Mouse (Mus musculus) cerebellum, adult 8-10 months (tissue): ENCODE data around the gene Sh3d21.

Experiments used
- DNase-seq: peaks from one replicate; pipeline ENCODE4 v3.0.0; 2022

Gene Sh3d21

DNA sequence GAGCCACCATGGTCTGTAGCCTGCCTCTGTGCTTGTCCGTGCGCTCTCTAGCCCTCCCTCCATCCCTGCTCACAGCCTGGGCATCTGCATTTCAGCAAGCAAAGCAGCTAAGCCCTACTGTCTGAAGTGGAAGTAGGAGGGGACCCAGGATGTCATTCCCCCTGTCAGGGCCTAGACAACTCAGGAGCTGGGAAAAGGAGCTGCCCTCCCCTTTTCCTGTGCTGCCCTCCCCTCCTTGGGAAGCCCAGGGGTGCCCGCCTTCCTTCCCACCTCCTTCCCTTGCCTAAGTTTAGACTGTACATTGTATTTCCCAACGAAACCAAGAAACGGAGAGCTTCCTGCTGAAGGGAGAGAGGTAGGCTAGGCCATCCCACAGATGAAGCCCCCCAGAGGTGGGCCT lies 22.3 kb downstream of the Sh3d21 start:
- no peak for DNase-seq

DNA sequence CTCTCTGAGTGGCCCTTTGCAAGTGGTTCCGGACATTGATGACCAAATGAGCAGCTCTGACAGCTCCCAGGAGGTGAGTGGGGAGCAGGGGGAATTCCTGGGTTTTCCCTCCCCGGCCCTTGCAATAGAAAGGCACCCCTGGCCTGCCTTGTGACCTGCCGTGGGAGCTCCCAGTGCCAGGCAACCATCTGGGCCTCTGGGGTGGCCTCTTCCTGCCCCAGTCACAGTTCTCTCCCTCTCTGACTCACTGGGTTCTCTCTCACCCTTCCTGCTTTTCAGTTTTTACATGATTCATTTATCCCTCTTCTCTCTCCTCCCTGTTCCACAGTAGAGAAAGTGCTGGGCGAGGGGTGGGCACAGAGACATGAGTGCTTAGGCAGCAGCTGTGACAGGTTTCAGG lies 25.5 kb downstream of the Sh3d21 start:
- DNase-seq = no peak

DNA sequence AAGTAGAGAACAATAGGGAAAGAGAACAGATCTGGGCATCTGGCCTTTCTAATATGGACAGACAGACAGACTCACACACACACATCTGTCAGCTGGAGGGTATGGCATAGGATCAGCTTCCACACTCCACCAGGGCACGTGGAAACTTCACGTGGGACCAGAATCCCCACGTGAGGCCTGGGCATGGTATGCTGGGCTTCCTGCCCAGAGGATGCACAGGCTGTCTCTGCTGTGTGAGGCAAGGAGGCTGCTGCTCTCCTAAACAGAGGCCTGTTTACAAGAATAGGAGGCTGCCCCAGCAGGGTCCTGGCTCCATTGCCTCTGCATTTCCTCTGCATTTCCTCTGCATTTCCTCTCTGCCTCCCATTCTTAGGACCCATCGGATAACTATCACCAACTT lies 28.7 kb downstream of the Sh3d21 start:
- no peak for DNase-seq

DNA sequence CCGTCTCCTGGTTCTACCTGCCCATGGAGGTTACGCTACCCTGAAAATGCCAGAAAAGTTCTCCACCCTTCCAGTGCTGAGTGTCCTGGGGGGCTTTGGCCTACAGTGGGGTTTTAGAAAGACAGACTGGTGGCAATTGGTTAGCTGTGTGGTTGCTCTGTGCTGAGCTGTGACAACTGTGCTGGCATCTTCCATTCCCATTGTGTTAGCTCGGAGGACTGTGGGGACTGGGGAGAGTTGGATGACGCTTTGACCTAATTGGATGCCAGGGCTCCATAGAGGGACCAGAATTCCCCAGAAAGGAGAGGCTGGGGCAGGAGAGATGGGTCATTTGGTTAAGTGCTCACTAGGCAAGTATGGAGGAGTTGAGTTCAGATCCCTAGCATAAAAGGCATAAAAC lies 29.1 kb downstream of the Sh3d21 start:
- no peak for DNase-seq

DNA sequence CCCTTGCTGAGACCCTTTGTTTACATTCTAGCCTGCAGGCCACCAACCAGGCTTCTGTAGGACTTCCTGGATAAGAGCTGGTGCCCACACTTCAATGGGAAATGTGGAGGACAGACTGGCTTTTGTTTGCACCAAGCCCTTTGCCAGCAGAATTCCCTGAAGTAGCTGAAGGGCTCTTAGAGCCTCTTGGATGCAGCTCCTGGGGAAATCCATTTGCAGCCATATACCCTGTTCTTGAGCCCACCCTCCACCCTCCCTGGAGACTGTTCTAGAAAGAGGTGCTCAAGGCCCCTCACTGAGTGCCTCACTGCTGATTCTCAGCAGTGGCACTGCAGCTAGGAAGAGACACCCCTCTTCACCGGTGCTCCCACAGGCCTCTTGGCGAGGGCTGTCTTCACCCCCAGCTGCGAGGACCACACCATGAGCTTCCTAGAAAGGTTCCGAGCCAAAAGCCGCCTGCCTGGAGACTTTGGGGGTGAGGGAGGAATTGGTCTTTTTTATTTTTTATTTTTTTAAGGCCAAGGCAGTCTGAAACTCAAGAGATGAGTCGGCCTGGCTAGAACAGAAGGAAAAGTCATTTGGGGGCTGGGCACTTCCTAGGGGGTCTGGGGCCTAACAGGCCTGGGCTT lies 30.5 kb downstream of the Sh3d21 start:
- DNase-seq = no peak

DNA sequence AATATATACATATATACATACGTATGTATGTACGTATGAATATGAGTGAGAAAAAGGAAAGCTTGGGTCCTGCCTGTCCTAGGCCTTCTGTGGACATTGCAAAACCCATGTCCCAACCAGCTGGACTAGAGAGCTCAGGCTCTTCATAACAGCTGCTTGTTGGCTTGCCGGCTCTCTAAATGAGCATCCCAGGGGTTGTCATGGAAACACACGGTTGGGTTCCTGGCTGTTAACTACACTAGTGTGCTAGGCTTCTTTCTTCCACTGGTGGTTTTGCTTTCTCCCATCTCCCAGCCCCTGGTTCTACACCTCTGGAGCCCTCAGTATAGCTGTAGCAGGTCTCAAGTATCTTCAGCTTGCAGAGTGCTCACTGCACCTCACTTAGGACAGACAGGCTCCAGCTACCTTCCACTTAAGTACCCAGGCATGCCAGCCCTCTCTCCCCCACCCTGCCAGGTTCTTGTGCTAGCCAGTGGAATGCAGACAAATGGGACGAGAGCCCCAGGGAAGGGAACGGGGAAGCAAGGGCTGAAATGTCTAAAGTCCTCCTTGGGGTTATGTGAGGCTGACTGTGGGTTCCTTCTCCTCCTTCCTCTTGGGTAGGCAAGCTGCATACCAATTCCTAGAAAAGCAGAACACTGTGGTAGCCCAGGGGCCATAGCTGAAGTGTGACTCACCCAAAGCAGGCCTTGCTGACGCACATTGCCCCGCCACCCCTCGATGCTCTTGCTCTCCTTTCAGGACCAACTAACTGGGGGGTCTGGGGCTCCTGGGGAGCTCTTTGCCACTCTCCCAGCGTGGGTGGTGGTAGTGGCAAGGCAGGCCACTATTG lies 31.8 kb downstream of the Sh3d21 start:
- DNase-seq = no peak

DNA sequence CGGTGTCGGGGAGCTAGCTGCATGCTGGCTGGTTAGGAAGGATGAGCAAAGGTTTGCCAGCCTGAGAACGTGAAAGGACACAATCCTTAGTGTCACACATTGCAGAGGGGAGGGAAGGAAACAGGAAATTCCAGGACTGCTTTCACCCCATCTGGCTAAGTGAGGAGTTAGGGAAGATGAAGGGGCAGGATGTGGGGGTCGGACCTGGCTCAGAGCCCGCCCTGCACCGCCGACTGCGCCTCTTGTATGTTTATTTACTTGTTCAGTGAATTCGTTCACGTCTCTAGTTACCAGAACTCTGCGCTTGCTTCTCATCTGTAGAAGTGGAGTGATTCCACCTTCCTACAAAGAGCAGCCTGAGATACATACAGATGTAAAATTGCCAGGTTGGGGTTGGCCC lies 32.8 kb downstream of the Sh3d21 start:
- DNase-seq = no peak

DNA sequence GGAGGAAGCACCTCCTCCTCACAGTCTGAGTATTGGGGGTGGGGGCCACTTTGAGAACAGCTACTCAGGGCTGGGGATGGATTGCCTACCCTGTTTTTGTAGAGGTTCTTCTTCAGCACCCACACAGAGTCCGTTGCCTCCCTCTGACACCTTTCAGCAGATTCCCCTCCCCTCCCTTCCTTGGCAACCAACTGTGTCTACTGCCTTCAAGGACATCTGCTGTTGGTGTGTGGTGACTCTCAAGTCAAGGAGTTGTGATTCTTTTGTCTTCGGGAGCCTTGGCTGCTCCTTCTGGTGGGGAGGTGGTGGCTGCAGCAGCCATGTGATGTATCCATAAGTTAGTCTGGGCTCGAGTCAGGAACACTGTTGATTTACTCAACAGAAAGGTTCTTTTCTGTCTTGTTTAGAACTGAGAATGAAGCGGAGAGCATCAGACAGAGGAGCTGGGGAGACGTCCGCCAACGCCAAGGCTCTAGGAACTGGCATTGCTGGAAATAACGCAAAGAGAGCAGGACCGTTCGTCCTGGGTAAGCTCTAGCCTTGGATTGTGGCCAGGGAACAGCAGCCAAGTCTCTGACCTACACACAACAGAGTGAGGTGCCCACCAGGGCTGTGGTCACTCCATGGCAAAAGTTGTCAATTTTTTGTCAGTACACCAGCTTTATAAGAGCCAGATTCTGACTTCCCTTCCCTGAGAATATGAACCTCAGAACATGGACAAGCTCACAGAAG lies 39.8 kb downstream of the Sh3d21 start:
- peak; percentile 48 for DNase-seq

DNA sequence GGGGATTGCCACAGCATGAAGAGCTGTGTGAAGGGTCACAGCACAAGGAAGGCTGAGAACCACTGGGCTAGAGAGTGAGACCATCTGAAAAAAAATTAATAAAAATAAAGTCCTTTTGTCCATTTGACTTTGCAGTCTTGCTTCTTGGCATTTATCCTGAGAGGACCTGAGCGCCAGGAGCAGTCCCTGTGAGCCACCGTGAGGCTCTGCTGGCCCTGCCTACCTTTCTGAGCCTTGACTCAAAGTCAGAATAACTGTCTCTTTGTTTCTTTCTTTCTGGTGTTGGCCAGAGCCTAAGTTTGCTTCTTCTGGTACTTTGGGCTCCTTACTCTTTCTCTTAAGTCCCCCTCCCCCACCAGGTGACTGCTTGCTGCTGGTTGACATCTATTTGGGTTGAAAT lies 42.8 kb downstream of the Sh3d21 start:
- DNase-seq = no peak

DNA sequence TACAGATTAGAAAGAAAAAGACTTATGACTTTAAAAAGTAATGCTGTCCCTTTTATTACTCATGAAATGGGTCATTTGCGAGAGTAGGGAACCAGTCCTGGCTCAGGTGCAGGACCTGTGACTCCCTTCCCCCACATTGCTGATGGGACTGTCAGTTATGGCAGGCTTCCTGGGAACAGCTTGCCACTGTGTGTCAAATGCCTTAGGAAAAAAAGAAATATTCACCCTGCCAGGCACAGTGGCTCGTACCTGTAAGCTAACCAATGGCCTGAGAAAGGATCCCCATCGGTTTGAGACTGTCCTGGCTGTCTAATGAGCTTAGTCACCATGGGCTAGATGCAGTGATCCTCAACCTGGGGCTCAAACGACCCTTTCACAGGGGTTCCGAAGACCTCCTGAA lies 43.2 kb downstream of the Sh3d21 start:
- peak; percentile 79 for DNase-seq

DNA sequence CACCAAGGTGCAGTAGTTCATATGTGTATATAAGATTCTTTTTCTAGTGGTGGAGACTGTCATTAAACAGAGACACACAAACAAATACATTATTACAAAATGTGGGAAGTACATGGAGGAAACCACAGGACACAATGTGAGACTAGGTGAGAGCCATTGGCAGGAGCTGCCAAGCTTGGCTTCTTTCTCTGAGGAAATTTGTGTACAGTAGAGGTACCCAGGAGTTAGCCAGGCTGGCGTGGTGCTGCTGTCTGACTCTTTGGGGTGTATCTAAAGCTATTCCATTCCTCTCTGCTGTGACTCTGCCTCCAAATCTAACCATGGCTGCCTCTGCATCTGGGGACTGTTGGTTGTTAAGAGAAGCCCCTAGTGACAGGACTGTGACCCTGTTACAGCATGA lies 44.2 kb downstream of the Sh3d21 start:
- no peak for DNase-seq

DNA sequence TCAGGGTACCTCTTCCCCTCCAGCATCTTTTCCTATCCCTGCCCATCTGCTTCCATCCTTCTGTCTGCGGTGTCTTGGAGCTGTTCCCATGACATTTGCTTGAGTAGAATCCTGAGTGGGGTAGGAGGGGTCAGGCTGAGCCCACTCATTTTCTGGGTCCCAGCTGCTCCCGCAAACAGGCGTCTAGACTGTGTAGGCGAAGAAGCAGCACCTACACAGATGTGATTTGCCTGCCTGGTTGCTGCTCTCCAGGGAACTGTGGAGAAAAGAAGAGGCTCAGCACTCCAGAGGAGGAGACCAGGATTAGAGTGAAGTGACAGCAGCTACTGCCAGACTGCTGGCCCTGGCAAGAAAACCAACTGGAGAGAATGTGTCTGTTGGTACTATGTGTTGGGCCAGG lies 44.6 kb downstream of the Sh3d21 start:
- DNase-seq = peak; percentile 66

DNA sequence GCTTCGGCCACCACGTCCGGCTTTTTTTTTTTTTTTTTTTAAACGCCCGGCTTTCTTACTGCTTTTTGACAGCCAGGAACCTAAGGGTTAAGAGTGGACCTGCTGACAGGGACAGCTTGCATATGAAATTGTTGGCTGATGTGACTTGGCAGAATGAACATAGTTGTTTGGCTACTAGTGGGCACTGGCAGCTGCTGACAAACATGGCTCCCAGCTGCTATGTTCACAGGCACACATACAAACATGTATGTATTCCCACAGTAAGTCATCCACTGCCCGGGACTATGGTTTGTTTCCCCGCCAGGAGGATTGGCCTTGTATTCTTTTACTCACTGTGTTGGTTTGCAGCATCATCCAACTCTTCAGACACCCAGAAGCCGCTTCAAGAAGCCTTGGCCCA lies 46.2 kb downstream of the Sh3d21 start:
- no peak for DNase-seq

DNA sequence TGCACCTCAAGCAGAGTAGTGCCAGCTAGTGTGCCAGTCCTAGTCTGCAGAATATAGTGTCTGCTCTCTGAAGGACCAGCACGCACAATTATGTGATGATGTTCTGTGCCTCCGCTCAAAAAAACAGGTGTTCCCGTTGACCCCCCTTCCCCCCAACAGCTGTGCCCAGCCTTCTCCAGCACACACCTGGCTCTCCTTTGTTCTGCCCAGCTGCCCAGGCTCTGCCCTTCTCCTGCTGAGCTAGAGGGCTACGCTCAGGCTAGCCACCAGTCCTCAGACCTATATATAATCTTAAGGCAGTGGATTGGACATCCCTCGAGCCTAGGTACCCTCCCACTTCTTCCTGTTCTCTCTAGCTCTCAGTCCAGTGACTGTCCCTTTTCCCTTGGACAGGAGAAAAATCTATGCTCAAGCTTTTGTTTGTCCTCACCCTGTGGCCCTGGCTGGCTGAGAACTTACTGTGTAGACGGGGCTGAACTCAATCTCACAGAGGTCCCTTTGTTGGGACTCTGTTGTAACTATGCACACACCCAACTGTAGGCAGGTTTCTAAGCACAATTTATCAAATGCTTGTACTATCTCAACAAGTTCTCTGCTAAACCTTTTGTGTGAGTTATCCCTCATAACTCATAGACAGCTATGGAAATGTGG lies 47.3 kb downstream of the Sh3d21 start:
- DNase-seq = no peak

DNA sequence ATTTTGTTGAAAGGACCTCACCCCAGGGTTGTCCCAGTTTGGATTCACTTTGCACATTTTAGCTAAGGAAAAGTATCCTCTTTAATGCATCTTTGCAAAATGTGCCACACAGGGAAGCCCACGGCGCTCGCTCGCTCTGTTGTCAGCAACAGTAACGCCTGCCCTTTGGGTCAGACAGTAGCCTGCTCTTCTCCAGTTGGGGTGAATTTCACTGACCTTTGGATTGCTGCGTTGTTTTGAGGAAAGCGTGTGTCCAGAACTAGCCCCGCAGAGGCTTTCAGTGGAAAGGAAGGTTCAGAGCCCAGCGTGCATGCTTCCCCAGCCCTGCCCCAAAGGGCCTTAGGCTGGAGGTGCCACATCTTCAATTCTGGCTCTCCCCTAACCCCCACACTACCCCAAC lies 47.9 kb downstream of the Sh3d21 start:
- DNase-seq = no peak

DNA sequence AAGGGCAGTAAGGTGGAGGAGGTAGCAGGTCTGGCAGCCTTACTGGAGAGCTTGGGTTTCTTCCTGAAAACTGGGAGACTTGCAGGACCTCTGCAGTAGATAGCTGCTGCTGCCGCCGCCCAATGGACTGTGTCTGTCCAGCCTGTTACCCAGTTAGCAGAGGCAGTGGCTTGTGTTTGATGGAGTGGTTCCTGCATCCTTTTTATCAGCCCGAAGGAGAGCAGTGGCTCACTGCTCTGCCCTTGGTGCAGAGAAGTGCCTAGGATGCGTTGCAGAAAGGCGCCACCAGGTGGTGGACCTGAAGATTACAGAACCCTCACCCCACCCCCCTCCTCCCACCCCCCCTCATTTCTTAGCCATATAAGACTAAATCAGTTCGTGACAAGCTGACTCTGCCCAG lies 49.3 kb downstream of the Sh3d21 start:
- DNase-seq = peak; percentile 63

DNA sequence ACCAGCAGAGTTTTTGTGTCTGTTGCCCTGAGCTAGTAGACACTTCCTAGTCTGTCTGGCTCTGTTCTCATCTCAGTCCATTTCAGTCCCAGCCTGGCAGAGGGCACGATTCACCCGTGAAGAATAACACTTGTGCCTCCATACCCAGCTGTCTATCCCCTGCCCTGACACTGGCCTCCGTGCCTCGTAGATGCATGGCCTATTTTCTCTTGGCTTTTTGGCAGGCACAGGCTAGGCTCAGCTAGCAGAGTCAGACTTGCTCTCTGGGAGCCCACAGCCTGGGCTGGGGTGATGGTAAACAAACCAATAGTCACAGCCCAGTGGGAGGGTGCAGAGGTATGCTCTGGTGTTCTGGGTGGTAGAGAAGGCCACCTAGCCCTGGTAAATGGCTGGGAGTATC lies 50.0 kb downstream of the Sh3d21 start:
- DNase-seq = peak; percentile 66

DNA sequence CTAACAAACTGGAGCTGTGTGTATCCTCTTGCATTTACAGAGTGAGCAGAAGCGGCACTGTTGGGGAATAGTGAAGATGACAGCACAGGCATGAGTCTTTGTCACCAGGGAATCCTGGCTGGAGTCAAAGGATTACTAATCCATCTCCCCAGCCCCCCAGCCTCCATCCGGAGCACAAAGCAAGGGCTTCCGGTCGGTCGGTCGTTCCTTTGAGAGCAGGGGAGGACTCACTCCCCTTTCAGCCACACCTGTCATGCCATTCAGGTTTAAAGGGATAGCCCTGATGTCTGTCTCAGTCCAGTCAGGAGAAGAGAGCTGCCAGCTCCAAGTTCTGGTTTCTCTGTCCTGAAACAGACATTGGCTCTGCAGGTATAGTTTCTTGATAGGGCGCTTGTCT lies 52.1 kb downstream of the Sh3d21 start:
- DNase-seq = no peak

DNA sequence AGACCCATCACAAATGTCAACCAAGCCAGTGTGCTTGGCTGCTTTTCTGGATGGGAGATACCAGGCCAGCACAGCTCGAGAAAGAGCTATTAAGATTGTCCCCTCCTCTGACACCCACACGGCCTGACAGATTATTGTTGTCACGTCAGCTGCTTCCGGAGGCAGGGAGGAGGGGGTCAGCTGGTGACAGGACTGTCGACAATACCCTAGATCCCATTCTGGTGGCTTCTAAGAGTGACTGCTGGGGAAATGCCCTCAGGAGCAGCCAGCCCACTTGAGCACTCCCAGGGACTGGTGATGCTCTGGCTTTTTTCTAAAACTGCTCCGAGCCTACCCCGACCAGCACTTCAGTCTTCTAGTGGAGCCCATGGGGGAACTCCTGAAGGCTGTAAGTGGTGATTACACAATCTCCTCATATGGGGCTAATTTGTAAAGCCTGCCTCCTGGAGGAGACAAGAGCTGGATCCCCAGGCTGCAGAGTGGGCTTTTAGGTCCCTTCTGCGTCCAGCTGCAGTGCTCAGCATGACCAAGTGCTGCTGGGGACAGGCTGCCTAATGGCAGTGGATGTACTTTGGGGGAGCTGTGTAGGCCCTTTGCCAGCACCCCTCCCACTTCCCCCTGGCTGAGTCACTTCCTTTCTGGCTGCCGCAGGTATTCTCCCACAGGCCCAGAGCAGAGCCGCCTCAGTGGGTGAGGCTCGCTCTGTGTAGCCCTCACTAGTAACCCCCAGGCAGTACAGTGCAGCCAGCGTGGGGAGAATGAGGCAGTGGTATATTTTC lies 52.7 kb downstream of the Sh3d21 start:
- peak; percentile 71 for DNase-seq

DNA sequence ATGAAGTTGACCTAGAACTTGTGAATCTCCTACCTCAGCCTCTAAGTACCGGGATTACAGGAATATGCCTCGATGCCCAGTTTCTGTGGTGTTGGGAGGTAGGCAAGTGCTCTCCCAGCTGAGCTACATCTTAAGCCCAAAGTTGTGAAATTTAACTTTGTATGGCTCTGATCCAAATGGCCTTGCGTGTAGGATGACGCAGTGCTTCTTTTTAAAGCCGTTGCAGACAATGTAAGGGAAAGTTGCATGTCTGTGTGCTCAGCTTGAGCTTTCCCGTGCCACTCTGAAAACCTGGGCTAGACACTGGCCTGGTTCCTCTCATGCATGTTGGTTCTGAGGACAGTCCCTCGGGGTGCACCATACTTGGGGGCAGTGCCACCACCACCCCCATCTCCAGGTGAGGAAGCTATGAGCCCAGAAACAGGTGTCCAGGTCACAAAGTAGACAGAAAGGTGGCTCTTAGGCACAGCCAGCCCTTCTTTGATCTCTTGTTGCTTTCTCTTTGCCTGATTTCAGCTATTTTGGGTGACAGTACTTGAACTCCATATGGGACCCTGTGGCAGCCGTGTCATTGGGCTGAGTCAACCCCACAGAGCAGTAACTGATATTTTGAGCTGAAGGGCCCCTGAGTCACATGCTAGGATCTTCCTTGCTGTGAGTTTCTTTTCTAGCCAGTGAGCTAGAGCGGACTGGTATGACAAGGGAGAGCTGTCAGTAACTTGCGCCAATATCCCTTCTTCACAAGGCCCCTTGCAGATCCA lies 53.5 kb downstream of the Sh3d21 start:
- no peak for DNase-seq

DNA sequence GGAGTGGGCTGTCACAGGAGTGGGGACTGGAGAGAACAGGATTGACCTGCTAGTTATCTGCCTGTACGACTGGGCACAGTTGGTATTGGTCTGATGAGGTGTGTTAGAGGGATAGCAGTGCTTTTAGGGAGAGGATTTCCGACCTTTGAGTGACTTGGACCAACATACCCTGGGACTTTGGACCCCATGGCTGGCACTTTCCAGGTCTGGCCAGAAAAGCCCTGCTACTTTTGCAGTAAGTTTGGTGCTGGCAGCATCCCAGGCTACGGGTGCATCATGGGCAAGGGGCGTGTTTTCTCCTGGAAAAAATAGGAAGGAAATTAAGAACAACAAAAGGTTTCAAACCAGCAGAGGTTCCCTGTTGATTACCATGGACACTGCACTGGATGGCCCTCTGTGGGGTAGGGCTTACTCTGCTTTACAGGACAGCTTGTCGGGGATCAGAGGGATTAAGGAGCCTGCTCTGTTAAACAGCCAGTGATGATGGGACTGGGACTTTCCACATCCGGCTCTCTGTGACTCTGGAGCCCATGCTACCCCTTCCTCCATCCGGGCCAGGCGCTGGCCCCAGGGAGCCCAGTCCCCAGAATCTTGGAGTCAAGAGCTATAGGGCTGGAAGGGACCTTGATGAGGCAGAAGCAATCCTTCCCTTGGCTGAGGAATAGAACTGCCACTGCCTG lies 55.1 kb downstream of the Sh3d21 start:
- no peak for DNase-seq
